1 mouse cellular context compared by ENCODE assay signal in the genomic region with DNA sequence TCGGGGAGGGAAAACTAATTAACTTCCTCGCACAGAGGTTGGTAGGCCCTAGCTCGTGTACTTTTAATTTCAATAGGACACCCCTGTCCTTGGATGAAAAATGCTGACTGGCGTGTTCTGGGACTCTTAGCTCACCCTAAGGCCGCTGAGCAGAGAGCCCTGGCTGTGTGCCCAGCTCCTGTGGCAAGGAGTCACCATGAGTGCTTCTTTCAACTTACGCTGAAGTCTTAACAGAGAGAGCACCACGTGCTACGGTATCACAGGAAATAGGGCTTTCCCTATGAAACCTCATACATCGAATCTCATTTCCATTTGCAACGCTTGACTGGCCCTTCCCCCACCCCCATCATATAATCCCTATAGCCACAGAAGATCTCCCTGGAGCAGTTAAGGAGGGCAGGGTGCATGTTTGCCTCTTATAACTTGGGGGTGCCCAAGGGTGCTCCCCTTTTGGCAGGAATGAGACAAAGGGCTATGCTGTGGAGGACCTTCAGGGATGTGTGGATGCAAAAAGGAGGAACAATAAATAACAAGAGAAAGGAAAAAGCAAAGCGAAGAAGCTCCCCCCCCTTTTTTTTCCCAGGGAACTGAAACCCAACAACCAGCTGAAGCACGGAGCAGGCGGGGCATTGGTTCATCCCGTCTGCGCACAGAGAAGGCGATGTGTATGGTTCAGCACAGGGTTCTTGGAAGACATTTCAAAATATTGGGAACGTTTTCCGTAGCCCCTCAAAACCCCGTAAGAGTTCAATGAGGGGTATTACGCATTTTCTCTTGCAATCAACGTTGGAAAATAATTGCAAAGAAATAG.
TF ChIP-seq lines count a peak whose summit lies in the region.

No protein-coding gene starts in this region.

TF ChIP-seq in MEL, 35 proteins besides CTCF, POLR2A, EP300 and RAD21 (continued from another document):
- 0 out of 2 replicates have a peak, but pooled peaks have one; percentile 23 for TF ChIP-seq ELF1 (IDR thresholded peaks at IDR 0.05; ENCODE audit: low read depth, low read length)
- no peak for TF ChIP-seq POLR2AphosphoS2 (IDR thresholded peaks at IDR 0.05; ENCODE audit: low read length)
- peak; percentile 49; the same call in 1 of the 2 replicates for TF ChIP-seq BHLHE40 (IDR thresholded peaks at IDR 0.05; ENCODE audit: borderline replicate concordance, low read depth, low read length)
- TF ChIP-seq SIN3A (IDR thresholded peaks at IDR 0.05; ENCODE audit: low read length), result peak; percentile 46
- no peak for TF ChIP-seq UBTF (IDR thresholded peaks at IDR 0.05; ENCODE audit: borderline replicate concordance, insufficient read depth, low read depth, low read length)
- TF ChIP-seq HCFC1 (IDR thresholded peaks at IDR 0.05; ENCODE audit: low read depth, low read length), result 0 out of 2 replicates have a peak, but pooled peaks have one; percentile 37
- TF ChIP-seq MAZ (IDR thresholded peaks at IDR 0.05; ENCODE audit: low read depth, low read length), result no peak; the same call in 1 of the 2 replicates
- TF ChIP-seq MAFK (IDR thresholded peaks at IDR 0.05; ENCODE audit: borderline replicate concordance, low read depth, low read length), result peak; percentile 89
- peak; percentile 30; the same call in 1 of the 2 replicates for TF ChIP-seq RCOR1 (IDR thresholded peaks at IDR 0.05; ENCODE audit: low read depth, low read length)
- peak; percentile 70; the same call in 1 of the 2 replicates for TF ChIP-seq ETS1 (IDR thresholded peaks at IDR 0.05; ENCODE audit: low read depth, low read length)
- peak; percentile 98 for TF ChIP-seq MAX (IDR thresholded peaks at IDR 0.05; ENCODE audit: low read length)
- no peak for TF ChIP-seq GATA1 (IDR thresholded peaks at IDR 0.05; ENCODE audit: low read depth, low read length)
- TF ChIP-seq TBP (IDR thresholded peaks at IDR 0.05; ENCODE audit: low read depth, low read length), result peak; percentile 33; the same call in 1 of the 2 replicates
